Mouse (Mus musculus) midbrain, postnatal 0 days (tissue): ENCODE data around the gene Gss. TPM values are rescaled to one million over a fixed set of nuclear protein-coding genes. Genes with fewer than 3 reads are reported as not detected.
A peak's percentile ranks its signal among the peaks of the same experiment; 100 is the strongest.

Experiments used
- ATAC-seq: fragments of 200-750 bp; cut with Nextera tagmentation; 2 replicates; pipeline ENCODE4 v1.8.0; 2017; ENCODE audit warnings: moderate number of reproducible peaks, mild to moderate bottlenecking, moderate TSS enrichment, moderate library complexity; ENCODE audit not compliant: low FRiP score
- DNase-seq: peaks from one replicate; pipeline ENCODE4 v3.0.0-alpha.2; 2015; ENCODE audit warnings: low spot score
- H3K27ac ChIP-seq: fragments of 300-500 bp; sonication (generic); 2 replicates; pipeline ENCODE4 v1.5.1; 2014; ENCODE audit warnings: low read depth, mild to moderate bottlenecking, low read length, mixed read lengths
- H3K27me3 ChIP-seq: fragments of 300-500 bp; sonication (generic); 2 replicates; pipeline ENCODE4 v1.6.1; 2014; ENCODE audit warnings: low read length, control low read depth, mixed read lengths; ENCODE audit not compliant: insufficient read depth
- H3K36me3 ChIP-seq: fragments of 300-500 bp; sonication (generic); 2 replicates; pipeline ENCODE4 v1.6.1; 2014; ENCODE audit warnings: low read length, control low read depth, mixed read lengths; ENCODE audit not compliant: insufficient read depth
- H3K4me1 ChIP-seq: fragments of 300-500 bp; sonication (generic); 2 replicates; pipeline ENCODE4 v1.6.1; 2014; ENCODE audit warnings: mild to moderate bottlenecking, control low read depth, antibody characterized with exemption, low read length, mixed read lengths; ENCODE audit not compliant: insufficient read depth
- H3K4me2 ChIP-seq: fragments of 300-500 bp; sonication (generic); 2 replicates; pipeline ENCODE4 v1.6.1; 2014; ENCODE audit warnings: low read depth, mild to moderate bottlenecking, low read length, mixed read lengths; ENCODE audit not compliant: poor library complexity, severe bottlenecking
- H3K4me3 ChIP-seq: fragments of 300-500 bp; sonication (generic); 2 replicates; pipeline ENCODE4 v1.5.1; 2014; ENCODE audit warnings: low read depth, mild to moderate bottlenecking, low read length, moderate library complexity
- H3K9ac ChIP-seq: fragments of 300-500 bp; sonication (generic); replicated peaks from 2 replicates; pipeline ENCODE4 v1.6.1; 2014; ENCODE audit warnings: mild to moderate bottlenecking, low read length, moderate library complexity, mixed read lengths; ENCODE audit not compliant: poor library complexity, severe bottlenecking
- H3K9me3 ChIP-seq: fragments of 300-500 bp; sonication (generic); 2 replicates; pipeline ENCODE4 v1.6.1; 2016; ENCODE audit warnings: low read length, control low read depth
- CTCF ChIP-seq: IDR thresholded peaks from 2 replicates; pipeline ENCODE4 v1.5.1; 2016; ENCODE audit warnings: antibody characterized with exemption, mild to moderate bottlenecking
- WGBS: fragments of 180-500 bp; shearing (Covaris S2); extraction: QIAGEN DNeasy Blood & Tissue Kit; methylation state at CpG from one replicate; pipeline ENCODE4 v1.1.7; 2014; 5-methylcytosine and 5-hydroxymethylcytosine counted together
- polyA plus RNA-seq: library from polyadenylated mRNA; unstranded; fragments of >200 nt; fragmentation: Nextera tagmentation; extraction: Ambion mirVana; gene quantifications from 2 replicates; pipeline ENCODE4 v1.2.1, GENCODE M21; 2015
- total RNA-seq: library from RNA; depleted of rRNA; stranded (reverse); fragments of >200 nt; gene quantifications from 2 replicates; pipeline ENCODE4 v1.2.3, GENCODE M21; 2014

Gss gene
- total and polyA plus RNA-seq, 2 experiments from 2014 or later: 11.6 to 12.9 TPM

GRCm38 (mm10) chr2:155589521-155589920 is 3.1 kb downstream of the Gss start:
- DNase-seq (no peak), ATAC-seq (no peak)
- no peaks in the 10 kb centered on the region for H3K27me3 ChIP-seq
- no peak overlapping the region for H3K27ac ChIP-seq
- H3K9ac ChIP-seq: no peak overlapping the region
- 76% methylated on average over 6 of the region's 6 CpGs for WGBS
- peaks cover 4% of the 10 kb centered on the region; the same call in 1 of the 2 replicates for H3K4me1 ChIP-seq
- no peaks in the 10 kb centered on the region for H3K36me3 ChIP-seq
- H3K9me3 ChIP-seq: no peaks in the 10 kb centered on the region
- H3K4me3 ChIP-seq: no peak overlapping the region
- TF ChIP-seq CTCF: no peak
- H3K4me2 ChIP-seq: no peak overlapping the region

DNA sequence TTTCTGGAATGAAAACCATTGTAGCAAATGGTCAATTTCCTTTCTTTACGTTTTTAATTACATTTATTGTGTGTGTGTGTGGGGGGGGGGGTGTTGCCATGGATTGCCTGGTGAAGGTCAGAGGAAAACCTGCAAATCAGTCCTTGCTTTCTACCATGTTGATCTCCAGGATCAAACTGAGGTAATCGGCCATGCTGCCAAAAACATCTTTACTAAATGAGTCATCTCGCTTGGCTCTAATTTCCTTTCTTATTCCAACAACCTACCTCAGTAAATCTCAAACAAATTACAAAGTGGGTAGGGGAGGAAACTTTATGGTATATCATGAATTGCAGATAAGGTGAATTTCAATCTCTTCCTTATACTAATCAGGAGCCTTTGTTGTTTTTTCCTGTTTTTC is 4.5 kb downstream of the Gss start:
- ATAC-seq (no peak), DNase-seq (no peak)
- 75% methylated on average over 3 of the region's 3 CpGs for WGBS
- H3K9me3 ChIP-seq: no peaks in the 10 kb centered on the region
- no peaks in the 10 kb centered on the region for H3K27me3 ChIP-seq
- peaks cover 4% of the 10 kb centered on the region; the same call in 1 of the 2 replicates for H3K4me1 ChIP-seq
- no peak overlapping the region for H3K4me3 ChIP-seq
- H3K36me3 ChIP-seq: no peaks in the 10 kb centered on the region
- H3K27ac ChIP-seq: no peak overlapping the region
- no peak for TF ChIP-seq CTCF
- no peak overlapping the region for H3K9ac ChIP-seq
- H3K4me2 ChIP-seq: no peak overlapping the region

- H3K27ac ChIP-seq: no peak overlapping the region
- 37% methylated on average over 10 of the region's 10 CpGs for WGBS
- H3K36me3 ChIP-seq: no peaks in the 10 kb centered on the region
- no peaks in the 10 kb centered on the region for H3K27me3 ChIP-seq
- no peak for ATAC-seq
- no peak overlapping the region for H3K4me2 ChIP-seq
- DNase-seq: no peak
- no peak overlapping the region for H3K9ac ChIP-seq
- H3K9me3 ChIP-seq: no peaks in the 10 kb centered on the region
- H3K4me1 ChIP-seq: no peaks in the 10 kb centered on the region
- no peak overlapping the region for H3K4me3 ChIP-seq
- no peak for TF ChIP-seq CTCF
Measured at GRCm38 (mm10) chr2:155585486-155585885, 7.1 kb downstream of the Gss start.

GRCm38 (mm10) chr2:155585082-155585481 is 7.5 kb downstream of the Gss start:
- no peak for TF ChIP-seq CTCF
- DNase-seq (no peak), ATAC-seq (no peak)
- Histone ChIP-seq H3K9ac (no peak overlapping the region), H3K27ac (no peak overlapping the region), H3K9me3 (no peaks in the 10 kb centered on the region), H3K4me2 (no peak overlapping the region), H3K4me1 (no peaks in the 10 kb centered on the region), H3K27me3 (no peaks in the 10 kb centered on the region), H3K4me3 (no peak overlapping the region), H3K36me3 (no peaks in the 10 kb centered on the region)
- 55% methylated on average over 9 of the region's 9 CpGs for WGBS

DNA sequence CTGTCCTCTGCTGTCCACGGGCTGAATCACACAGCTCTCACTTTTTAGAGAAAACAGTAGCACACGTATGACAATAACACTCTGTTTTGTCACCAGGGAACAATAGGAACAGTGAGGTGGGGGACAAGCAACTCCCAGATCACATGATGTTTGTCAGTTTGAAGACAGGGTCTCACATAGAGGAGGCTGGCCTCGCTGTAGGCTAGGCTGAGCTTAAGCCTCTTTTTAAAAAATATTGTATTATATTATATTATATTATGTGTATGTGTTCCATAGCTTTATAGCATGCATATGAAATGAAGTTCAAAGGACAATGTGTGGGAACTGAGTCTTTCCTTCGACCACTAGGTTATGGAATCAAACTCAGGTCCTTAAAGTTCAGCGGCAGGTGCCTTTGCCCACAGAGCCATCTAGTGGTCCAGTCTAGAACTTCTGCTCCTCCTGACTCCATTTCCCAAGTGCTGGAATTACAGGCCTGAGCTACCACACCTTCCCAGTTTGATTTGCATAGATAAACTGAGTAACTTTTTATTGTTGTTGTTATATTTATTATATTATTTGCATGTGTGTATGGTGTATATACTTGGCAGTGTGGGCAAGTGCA is 8.6 kb downstream of the Gss start:
- no peaks in the 10 kb centered on the region for H3K4me1 ChIP-seq
- 42% methylated on average over 5 of the region's 5 CpGs for WGBS
- H3K4me2 ChIP-seq: no peak overlapping the region
- H3K9ac ChIP-seq: no peak overlapping the region
- TF ChIP-seq CTCF: peak; percentile 88
- no peaks in the 10 kb centered on the region for H3K27me3 ChIP-seq
- ATAC-seq (no peak), DNase-seq (peak; percentile 70)
- no peaks in the 10 kb centered on the region for H3K36me3 ChIP-seq
- no peak overlapping the region for H3K27ac ChIP-seq
- no peak overlapping the region for H3K4me3 ChIP-seq
- H3K9me3 ChIP-seq: no peaks in the 10 kb centered on the region

DNA sequence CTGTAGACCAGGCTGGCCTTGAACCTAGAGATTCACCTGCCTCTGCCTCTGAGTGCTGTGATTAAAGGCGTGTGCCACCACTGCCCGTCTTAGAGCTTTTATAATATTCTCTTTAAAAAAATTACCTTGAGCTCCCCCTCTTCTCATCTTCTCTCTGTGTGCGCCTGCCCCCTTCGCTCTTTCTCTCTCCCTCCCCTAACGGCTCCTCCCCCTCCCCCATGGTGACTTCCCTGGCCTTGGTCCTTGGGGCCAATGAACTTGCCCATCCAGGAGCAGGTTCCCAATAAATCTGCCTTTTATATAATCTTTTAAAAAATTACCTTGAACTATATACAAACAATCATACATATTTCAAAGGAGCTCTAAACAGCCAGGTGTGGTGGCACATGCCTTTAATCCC is 9.6 kb downstream of the Gss start:
- Histone ChIP-seq H3K27me3 (no peaks in the 10 kb centered on the region), H3K9me3 (no peaks in the 10 kb centered on the region), H3K4me3 (no peak overlapping the region), H3K9ac (no peak overlapping the region), H3K27ac (no peak overlapping the region), H3K36me3 (0 out of 2 replicates have a peak, but pooled peaks cover 2% of the 10 kb centered on the region), H3K4me1 (no peaks in the 10 kb centered on the region), H3K4me2 (no peak overlapping the region)
- 88% methylated on average over 5 of the region's 5 CpGs for WGBS
- no peak for TF ChIP-seq CTCF
- no peak for DNase-seq
- ATAC-seq: no peak
